Mouse (Mus musculus) heart, postnatal 10 days (tissue): ENCODE data around the gene Tm4sf19. TPM values are rescaled to one million over a fixed set of nuclear protein-coding genes. Genes with fewer than 3 reads are reported as not detected.

Source experiments
- total RNA-seq, 2 experiments: library from RNA; stranded (reverse); gene quantifications; 2 replicates each; pipeline ENCODE4 v1.2.3; 2021

The Tm4sf19 gene
- total RNA-seq, 2 experiments from 2014 or later = not detected

Other genes starting within 250 kb of the Tm4sf19 start
- gene Nrros, start 234.9 kb upstream of the Tm4sf19 start, total RNA-seq = 1 to 10 TPM; 5.7 to 6.8 TPM
- not detected for gene Bex6, start 220.7 kb upstream of the Tm4sf19 start, total RNA-seq
- 10 to 100 TPM; 15.5 to 16.3 TPM for gene Fbxo45, start 153.3 kb upstream of the Tm4sf19 start, total RNA-seq
- gene Wdr53, start 153.3 kb upstream of the Tm4sf19 start, total RNA-seq = 1 to 10 TPM; 6.8 to 6.9 TPM
- gene Smco1, start 129.0 kb upstream of the Tm4sf19 start, total RNA-seq = 1 to 10 TPM; 7.9 to 9.6 TPM
- 10 to 100 TPM; 16.1 to 18.5 TPM for gene Rnf168, start 123.0 kb upstream of the Tm4sf19 start, total RNA-seq
- gene Ubxn7, start 68.2 kb upstream of the Tm4sf19 start, total RNA-seq = 10 to 100 TPM; 34.0 to 35.4 TPM
- gene Tctex1d2, start 19.2 kb downstream of the Tm4sf19 start, total RNA-seq = 1 to 10 TPM; 5.5 to 5.6 TPM
- 100 to 1,000 TPM in 1 of 2 experiments, 10 to 100 TPM in 1; 98.6 to 107 TPM for gene Pcyt1a, start 30.4 kb downstream of the Tm4sf19 start, total RNA-seq
- 1 to 10 TPM; 3.4 to 4.2 TPM for gene Slc51a, start 87.4 kb downstream of the Tm4sf19 start, total RNA-seq
- gene Zdhhc19, start 95.8 kb downstream of the Tm4sf19 start, total RNA-seq = not detected
- 100 to 1,000 TPM; 180 to 317 TPM for gene Tfrc, start 208.4 kb downstream of the Tm4sf19 start, total RNA-seq
- gene Tnk2, start 243.4 kb downstream of the Tm4sf19 start, total RNA-seq = 10 to 100 TPM; 39.0 to 41.3 TPM